Mouse (Mus musculus) adrenal gland, adult 8-10 months (tissue): ENCODE data around the gene Taf1b. TPM values are rescaled to one million over a fixed set of nuclear protein-coding genes. Genes with fewer than 3 reads are reported as not detected.
A peak's percentile ranks its signal among the peaks of the same experiment; 100 is the strongest.
"Not testable (repeated sequence)": the region's sequence is repeated elsewhere in the genome, so short reads cannot be mapped to it uniquely, and the experiment has no call there.

Experiments
- DNase-seq: peaks from one replicate; pipeline ENCODE4 v3.0.0; 2022
- total RNA-seq, 4 experiments: library from RNA; stranded (reverse); gene quantifications; 2 replicates each; pipeline ENCODE4 v1.2.4; 2022

The Taf1b gene
- 10 to 100 TPM; 13.8 to 25.0 (median 18.4) TPM for total RNA-seq

- peak; percentile 68 for DNase-seq
These were observed at the start of gene Taf1b for GRCm38 (mm10) chr12:24498150-24498840. TSS of gene Taf1b (plus strand) at chr12:24498359.

- peak; percentile 25 for DNase-seq
These were observed 37.8 kb upstream of the Taf1b start for GRCm38 (mm10) chr12:24460406-24460805.

GRCm38 (mm10) chr12:24462121-24462520 is 36.0 kb upstream of the Taf1b start:
- DNase-seq: not testable (repeated sequence)

- DNase-seq: not testable (repeated sequence)
These were observed 34.7 kb upstream of the Taf1b start for GRCm38 (mm10) chr12:24463490-24463889.

- no peak for DNase-seq
These were observed 29.2 kb upstream of the Taf1b start for GRCm38 (mm10) chr12:24468966-24469365.

GRCm38 (mm10) chr12:24470943-24471342 is 27.2 kb upstream of the Taf1b start:
- DNase-seq: no peak

GRCm38 (mm10) chr12:24473221-24473620 is 24.9 kb upstream of the Taf1b start:
- no peak for DNase-seq

- DNase-seq: no peak
These were observed 13.2 kb upstream of the Taf1b start for GRCm38 (mm10) chr12:24484930-24485329.

- DNase-seq: no peak
These were observed 11.3 kb upstream of the Taf1b start for GRCm38 (mm10) chr12:24486882-24487281.

GRCm38 (mm10) chr12:24492507-24492906 is 5.7 kb upstream of the Taf1b start:
- not testable (repeated sequence) for DNase-seq

- no peak for DNase-seq
These were observed 5.1 kb upstream of the Taf1b start for GRCm38 (mm10) chr12:24493011-24493410.

GRCm38 (mm10) chr12:24493412-24493811 is 4.7 kb upstream of the Taf1b start:
- no peak for DNase-seq

- not testable (repeated sequence) for DNase-seq
These were observed 3.4 kb upstream of the Taf1b start for GRCm38 (mm10) chr12:24494791-24495190.

GRCm38 (mm10) chr12:24498841-24499485 is 804 bp downstream of the Taf1b start:
- DNase-seq: not testable (repeated sequence)

- DNase-seq: no peak
These were observed 19.0 kb downstream of the Taf1b start for GRCm38 (mm10) chr12:24517118-24517517.

- no peak for DNase-seq
These were observed 22.9 kb downstream of the Taf1b start for GRCm38 (mm10) chr12:24521076-24521475.

GRCm38 (mm10) chr12:24525065-24525464 is 26.9 kb downstream of the Taf1b start:
- peak; percentile 71 for DNase-seq

GRCm38 (mm10) chr12:24536390-24536789 is 38.2 kb downstream of the Taf1b start:
- DNase-seq: no peak

GRCm38 (mm10) chr12:24537201-24537600 is 39.0 kb downstream of the Taf1b start:
- DNase-seq: no peak

- DNase-seq: peak; percentile 38
These were observed 39.8 kb downstream of the Taf1b start for GRCm38 (mm10) chr12:24537965-24538364.

GRCm38 (mm10) chr12:24541426-24542154 is 43.4 kb downstream of the Taf1b start:
- no peak for DNase-seq

GRCm38 (mm10) chr12:24547686-24548085 is 49.5 kb downstream of the Taf1b start:
- no peak for DNase-seq

- DNase-seq: no peak
These were observed 50.7 kb downstream of the Taf1b start for GRCm38 (mm10) chr12:24548885-24549284.
